Mouse (Mus musculus): Measurements from ENCODE around the gene Znhit6. TPM values are rescaled to one million over a fixed set of nuclear protein-coding genes. Genes with fewer than 3 reads are reported as not detected.

Gene Znhit6
- polyA plus RNA-seq, 2 experiments from 2014 or later, result 30.0 to 32.6 TPM

DNA sequence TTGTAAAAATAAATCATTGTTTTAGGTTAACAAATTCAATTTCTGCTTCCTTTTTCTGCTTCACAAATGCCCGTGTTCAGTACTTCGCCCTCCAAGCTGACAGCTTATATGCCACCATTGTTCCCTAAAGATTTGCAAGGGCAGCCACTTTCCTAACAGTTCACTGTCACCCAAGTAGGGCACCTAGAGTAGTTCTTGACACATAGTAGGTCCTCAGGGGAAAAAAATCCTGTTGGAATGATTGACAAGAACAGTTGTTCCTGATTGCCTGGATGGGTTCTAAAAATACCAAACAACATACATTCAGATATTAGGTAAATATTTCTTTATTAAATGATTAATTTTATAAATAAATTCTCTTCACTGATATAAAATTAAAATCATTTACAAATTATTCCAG is 70.7 kb downstream of the Znhit6 start:
- ATAC-seq, result no peak

DNA sequence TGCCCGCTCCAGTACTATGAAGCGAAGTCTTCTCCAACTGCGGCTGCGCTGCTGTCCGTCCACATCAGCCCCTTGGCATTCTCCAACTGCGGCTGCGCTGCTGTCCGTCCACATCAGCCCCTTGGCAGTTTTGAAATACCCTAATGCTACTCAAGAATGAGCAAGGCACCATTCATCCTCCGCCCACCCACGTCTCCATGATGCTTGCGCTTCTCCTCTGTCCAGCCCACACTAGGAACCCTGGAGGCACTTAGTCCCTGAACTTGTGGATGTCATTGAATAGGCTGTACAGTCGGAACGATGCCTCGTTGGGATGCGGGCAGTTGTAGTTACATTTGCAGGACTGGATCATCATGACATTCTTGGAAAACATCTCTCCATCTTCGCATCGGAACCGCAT is 71.4 kb downstream of the Znhit6 start:
- ATAC-seq, result no peak

DNA sequence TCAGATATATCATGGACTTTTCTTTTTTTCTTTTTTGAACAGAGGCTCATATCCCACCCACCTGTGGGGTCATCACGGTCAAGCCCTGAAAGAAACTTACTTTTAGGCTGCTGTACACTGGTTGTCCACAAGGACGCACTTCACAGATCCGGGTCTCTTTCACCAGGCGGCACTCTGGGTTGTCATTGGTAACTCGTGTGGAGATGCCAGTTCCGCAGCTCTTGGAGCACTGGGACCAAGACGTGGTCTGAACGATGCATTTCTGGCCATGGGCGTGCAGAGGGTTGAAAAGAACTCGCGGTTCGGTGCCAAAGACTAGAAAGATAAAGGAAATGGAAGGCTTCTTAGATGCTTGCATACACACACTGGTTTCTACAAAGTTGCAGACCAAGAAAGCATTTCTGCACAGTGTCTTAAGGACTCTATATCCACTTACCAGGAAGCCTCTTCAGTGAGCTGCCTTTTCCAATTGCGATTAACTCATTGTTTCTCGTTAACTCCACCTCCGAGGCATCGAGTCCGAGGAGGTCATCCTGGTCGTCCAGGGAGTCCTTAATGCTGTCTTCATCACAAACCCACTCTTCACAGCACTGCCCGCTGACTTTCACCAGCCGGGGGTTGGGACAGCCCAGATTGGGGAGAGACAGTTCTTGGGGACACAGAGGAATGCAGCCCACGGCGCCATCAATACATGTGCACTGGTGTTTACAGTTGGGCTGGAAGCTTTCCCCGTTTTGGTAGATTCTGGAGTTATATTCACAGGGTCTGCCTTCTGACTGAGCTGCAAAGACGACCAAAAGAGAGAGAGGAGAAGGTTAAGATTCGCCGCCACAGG is 72.3 kb downstream of the Znhit6 start:
- ATAC-seq, result no peak

DNA sequence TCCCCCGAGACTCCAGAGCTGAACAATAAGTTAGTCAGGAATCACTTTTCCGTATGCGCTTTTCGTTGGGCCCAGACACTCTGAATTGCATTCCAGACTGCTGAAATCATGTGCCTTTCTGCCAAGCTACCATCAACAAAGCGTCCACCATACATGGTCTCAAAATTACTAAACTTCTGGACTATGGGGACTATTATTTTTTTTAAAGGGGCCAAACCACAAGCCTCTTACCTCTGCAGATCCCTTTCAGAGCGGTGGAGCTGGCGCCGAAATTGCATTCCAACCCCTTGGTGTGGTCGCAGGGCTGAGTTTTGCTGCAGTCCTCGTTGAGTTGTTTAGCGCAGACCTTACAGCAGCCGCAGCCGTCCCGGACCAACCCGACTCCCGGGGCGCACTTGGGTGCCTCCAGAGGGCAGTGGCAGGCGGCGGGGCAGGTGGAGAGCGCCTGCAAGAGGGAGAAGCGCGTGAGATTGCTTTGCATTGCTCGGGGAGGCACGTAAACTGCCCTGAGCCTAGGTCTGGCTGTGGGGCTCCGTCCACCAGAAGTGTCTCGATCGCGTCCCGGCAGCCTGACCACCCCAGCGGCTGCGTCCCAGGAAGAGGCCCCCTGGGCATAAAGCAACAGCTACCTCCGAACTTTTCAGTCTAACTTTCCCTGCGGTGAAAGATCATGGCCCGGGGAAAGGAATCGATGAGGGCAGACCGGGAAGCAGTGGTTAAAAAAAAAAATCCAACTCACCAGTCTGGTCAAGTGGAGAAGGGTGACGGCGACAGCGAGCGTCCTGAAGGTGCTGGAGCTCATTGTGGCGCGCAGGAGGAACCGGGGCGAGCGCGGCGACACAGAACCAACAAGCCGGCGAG is 73.2 kb downstream of the Znhit6 start:
- no peak for ATAC-seq

DNA sequence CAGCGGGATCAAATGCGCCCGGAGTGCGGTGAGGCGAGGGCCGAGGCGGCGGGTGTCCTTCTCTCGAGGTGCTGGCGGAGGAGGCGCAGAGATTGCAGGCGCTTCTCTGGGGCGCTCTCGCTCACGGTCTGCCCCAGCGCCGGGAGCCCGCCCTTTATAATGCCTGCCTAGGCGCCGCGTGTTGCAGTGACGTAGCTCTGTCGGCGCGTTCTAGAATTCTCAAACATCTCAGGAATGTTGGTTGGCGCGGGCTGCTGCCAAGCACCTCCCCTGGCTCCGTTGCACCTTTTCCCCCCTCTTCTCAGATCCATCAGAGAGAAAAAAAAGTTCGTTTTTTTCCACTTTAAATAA is 73.8 kb downstream of the Znhit6 start, which contains the start of gene Ccn1:
Gene Ccn1 (minus strand): TSS at position 130 of the 351 bp plus-strand sequence.
- ATAC-seq, result no peak

DNA sequence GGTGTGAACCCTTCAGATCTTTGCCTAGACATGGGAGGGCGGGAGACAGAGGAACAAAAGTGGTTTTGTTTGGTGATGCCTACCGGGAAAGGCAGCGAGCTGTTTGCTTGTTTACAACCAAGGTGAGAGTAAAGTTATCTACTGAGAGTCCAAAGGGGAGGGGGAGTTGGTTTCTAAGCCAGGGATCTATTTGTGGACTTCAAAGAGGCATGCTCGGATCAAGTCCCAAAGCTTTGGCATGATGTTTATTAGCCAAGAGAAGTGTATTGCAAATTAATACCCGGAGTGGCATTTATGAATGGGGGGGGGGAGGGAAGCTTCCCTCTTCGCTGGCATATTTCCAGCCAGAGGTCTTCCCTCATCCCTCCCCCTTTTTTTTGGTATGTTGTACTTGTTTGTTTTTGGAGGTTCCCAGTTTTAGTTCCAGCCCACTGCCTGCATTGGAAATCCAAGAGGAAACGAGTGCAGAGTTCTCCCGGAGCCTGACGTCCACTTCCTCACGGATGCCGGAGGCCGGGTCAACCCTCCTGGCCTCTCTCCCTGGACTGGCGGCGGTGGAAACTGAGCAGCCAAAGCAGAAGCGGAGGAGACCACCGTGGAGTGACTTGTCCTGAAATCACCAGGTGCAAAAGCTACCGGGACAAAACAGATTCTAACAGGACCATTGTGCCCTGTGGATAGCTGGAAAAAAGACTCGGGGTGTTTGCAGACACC is 74.5 kb downstream of the Znhit6 start:
- ATAC-seq, result no peak

DNA sequence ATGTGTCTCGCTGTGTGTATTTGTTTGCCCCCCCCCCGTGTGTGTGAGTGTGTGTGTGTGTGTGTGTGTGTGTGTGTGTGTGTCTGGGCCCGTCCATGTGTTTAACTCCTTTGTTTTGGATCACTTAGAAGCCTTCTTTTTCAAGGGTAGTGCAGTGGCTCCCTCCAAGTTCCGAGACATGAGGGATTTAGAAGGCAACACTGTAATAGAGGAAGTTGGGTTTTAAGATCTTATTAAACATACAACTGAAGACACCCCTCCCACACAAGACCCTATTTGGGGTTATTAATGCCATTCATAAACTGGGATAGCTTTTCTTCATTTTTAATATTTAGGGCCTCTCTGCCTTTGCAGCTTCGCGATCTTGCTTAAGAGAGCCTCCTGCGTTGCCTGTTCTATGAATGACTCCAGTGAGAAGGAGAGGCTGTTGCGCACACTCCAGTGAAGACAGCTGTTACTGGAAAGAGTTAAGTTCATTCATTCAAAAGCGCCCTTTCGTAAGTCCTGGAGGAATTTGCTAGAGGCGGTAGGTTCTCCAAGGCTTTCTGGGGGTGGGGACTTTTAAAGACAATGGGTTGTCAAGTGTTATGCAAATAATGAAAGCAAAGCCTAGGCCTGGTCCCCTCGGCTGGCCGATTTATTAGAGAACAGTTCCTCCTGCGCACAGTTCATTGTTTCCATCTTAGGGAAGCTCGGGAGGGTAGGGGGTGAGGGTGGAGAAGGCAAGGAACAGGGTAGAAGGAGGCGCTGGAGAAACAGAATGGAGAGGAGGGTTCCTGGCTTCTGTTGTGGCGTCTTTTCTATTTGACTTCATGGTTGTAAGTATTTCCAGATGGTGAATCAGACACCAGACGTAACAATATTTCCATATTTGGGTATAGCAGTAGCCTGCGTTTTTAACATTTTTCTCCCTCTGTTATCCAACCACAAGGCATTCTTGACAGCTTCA is 75.3 kb downstream of the Znhit6 start:
- no peak for ATAC-seq

DNA sequence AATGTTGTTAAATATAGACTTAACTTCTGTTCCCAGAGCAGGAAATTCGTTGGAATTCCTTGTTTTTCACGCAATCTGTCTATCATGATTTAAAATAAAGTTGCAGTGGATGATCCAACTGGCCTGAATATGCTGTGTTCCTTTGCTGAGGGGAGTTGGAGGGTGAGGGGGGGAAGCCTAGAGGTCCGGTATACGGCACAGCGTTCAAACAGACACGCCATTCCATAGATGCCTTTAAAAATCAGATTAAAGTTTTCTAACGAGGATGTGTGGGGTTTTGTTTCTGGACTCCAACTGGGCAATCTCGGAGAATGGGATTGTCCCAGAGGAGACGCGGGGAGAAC is 75.9 kb downstream of the Znhit6 start:
- ATAC-seq, result no peak

DNA sequence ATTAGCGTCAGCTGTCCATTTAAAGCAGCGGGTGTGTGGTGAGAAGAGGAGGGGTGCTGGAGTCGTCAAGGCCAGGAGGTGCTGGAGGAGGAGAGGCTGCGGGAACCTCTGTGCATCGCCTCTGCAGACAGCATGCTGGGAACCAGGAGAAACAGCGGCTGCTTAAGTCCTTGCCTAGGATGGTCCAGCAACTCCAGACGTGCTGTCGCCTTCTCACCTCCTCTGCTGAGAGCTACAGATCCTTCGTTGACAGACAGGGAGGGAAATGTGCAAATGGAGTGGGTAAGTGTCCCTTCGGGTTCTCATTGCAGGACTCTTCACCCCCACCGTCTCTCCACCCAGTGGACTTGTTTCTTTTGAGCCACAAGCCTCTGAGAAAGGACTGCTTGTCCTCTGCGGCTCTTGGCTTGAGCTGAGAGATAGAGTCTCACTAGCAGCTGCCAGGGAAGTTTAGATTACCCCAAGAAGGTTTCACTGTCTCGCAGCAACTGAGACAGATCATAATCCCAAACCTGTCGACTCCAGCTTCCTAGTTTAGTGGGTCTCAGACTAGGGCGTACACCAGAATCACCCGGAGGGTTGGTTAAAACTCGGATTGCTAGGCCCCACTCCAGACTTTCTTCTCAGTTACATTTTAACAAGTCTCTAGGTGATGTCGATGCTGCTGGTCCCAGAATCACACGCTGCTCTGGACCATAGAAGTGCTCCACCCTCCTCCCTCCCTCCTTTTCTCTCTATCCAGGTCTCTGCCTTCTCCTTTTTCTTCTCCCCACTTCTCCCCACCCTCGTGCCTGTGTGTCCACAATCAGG is 76.5 kb downstream of the Znhit6 start:
- no peak for ATAC-seq

DNA sequence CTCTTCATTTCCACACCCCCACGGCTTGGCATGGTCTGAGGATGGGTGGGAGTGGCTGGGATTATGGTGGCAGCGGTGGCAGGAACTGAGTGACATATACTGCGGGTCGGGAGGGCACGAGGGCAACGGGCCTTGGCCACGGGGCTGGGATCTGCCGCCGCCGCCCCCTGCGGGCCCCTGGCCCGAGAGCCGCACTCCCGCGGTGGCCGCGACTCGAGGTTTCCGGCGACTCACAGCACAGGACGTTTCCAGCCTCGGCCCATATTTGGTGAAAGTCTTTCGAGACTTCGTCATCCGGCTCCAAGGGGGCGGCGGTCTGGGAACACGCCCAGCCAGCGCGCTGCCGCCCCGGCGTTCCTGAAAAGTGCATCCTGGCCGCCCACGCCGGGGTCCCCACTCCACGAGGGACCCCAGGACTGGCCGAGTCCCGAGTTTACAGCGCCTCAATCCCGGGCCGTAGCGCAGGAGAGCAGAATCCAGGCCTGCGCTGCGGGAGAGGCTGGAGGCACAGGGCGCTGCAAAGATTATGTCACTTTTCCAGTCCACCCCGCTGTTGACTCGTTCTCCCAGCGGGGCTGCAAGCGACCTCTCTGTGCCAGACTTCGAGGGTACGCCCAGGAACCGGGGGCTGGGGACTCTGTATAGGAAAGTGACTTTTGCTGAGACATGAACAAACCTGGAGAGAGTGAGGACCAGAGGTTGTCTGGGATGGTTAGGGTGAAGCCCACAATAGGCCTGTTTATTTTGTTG is 77.4 kb downstream of the Znhit6 start:
- ATAC-seq, result peak; percentile 90

DNA sequence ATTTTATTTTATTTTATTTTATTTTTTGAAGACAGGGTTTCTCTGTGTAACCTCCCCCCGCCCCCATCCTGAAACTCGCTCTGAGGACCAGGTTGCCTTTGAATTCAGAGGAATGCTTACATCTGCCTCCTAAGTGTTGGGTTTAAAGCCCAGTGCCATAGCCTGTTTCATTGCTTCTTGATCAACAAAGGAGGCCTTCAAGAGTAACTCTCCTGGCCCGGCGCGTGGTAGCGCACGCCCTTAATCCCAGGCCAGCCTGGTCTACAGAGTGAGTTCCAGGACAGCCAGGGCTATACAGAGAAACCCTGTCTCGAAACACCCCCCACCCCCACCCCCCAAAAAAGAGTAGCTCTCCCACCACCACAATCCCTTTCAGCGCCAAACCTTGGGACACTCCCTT is 78.0 kb downstream of the Znhit6 start:
- ATAC-seq, result no peak

Other genes with a start within 250 kb of the Znhit6 start
- not detected for gene Ccn1, start 73.8 kb downstream of the Znhit6 start, polyA plus RNA-seq (2017; shearing (Covaris generic))
- not detected for gene Ddah1, start 182.5 kb downstream of the Znhit6 start, polyA plus RNA-seq (2017; shearing (Covaris generic))